Mouse (Mus musculus): Measurements from ENCODE around the gene Samhd1. TPM values are rescaled to one million over a fixed set of nuclear protein-coding genes. Genes with fewer than 3 reads are reported as not detected.

Gene Samhd1
- total RNA-seq, 1 experiment from 2014 or later: 26.4 TPM

DNA sequence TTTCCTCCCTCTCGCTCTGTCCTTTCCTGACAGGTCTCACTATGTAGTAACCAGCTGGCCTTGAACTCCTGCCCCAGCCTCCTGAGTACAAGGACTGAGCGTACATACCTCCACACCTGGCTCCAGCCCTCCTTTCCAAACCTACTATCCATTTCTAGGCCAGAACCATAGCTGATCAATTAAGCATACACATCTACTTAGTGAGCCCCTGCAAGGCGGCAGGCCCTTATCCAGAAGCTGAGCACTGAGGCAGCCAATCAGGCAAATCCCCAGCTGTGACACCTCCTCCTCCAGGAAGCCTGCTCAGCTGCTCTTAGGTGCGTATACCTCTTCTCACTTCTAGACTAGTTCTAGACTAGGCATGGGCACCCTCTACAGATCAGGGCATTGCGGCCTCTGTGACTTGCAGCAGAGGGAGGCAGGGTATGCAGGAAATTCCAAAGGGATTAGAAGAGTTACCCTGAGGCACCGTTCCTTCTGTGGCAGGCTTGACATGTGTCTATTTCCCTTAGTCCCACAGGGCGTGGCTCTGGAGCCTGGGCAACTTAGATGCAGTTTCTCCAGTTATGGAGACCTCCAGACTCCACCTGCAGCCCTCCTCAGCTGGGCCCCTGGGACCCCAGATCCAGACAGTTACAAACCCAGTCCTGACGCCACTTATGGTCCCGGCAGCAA, 62.6 kb downstream of the Samhd1 start:
- DNase-seq: no peak

DNA sequence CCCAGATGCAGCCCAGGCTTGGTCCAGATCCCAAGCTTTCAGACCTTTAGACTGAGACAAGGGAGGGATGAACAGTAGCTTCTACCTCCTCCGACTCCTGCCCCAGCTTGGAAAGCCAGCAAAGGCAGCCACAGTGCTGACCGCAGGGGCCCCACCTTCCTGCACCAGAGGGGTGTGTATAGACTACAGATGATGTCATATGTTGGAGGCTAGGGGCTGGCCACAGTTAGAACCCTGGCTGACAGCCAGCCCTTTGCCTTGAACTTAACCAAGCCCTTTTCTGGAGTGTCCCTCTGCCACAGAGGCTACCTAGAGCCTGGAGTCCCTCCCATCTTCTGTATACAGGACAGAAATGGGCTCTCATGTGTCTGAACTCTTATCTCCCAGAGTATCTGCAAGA, 63.5 kb downstream of the Samhd1 start:
- peak; percentile 89 for DNase-seq

DNA sequence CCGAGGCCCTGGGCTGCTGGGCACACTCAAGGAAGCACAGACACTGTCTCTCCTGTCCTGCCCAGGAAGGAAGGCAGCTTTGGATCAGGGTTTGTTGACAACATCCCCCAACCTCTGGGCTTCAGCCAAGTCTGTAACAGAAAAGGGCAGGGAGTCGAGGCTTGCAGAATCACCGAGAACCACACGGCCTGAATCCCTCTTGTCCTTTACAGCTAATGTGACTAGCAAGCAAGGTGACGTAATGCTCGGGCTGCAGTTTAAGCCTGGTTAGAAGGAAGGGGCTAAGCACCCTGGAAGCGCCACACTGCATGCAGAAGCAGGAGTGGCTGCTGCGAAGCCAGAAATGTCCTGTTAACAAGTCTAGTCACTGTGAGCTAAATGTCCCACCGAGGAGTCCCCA, 64.7 kb downstream of the Samhd1 start:
- peak; percentile 84 for DNase-seq

DNA sequence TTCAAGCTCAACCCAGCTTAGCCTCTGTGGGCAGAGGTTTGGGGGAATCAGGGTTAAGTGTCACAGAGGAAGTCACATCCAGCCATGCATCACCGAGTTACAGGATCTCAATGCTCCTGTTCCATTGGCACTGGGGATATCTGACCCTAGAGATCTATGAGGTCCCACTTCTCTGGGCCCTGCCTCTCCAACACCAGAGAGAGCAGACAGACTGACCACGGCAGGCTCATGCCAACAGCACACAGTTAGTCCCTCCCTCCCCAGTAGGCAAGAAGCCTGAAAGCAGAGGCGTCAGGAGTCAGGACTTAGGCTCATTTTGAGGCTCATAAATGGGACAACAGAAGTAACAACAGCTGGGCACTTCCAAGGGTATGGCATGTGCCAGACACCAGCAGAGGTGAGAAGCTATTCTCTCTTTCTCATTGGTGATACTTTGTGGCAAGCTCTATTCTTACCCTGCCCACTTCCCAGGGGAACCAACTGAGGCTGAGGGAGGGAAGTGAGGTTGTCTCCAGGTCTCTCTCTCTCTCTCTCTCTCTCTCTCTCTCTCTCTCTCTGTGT, 65.2 kb downstream of the Samhd1 start:
- DNase-seq: no peak

DNA sequence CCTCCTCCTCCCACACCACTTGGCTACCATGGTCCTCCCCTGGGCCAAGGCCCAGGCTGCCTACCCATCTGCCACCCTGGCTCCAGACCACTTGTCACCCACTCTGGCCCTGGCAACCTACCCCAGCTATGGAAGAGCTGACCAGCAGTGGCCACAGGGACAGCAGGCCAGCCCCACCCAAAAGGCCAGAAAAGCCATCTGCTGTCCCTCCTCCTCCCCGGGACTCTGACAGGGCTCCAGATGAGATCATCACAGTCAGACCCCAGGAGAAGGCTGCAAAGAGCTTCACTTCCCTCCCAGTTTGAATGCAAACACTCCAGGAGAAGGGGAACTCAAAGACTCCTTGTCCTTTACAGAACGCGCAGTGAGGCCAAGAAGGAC, 65.7 kb downstream of the Samhd1 start:
- DNase-seq: peak; percentile 51

DNA sequence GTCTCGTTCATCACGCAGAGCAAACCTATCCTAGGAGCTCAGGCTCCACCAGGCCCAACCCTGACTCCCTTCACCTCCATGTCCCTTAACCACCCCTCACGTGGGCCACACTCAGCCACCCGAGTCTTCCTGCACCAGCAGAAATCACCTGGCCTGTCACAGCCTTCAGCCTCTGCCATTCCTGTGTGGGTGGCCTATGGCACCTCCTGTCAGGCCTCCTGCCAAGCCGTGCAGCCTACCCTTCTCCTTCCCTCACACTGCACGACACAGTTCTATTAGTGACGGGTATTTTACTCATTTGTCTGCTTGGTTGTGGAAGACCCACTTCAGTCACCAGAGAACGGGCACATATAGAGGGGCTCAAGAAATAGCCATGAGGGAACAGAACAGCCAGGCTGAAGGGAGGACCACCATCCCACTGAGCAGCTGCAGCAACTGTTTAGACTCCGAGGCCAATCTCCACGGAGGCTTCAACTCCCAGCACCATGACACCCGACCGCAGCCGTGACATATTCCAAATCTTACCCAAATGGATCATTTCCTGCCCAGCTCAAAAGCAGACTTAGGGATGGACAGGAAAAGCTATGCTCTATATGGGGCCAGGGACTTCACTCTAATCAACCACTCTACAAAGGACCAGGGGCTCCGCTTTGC, 66.2 kb downstream of the Samhd1 start:
- peak; percentile 33 for DNase-seq

DNA sequence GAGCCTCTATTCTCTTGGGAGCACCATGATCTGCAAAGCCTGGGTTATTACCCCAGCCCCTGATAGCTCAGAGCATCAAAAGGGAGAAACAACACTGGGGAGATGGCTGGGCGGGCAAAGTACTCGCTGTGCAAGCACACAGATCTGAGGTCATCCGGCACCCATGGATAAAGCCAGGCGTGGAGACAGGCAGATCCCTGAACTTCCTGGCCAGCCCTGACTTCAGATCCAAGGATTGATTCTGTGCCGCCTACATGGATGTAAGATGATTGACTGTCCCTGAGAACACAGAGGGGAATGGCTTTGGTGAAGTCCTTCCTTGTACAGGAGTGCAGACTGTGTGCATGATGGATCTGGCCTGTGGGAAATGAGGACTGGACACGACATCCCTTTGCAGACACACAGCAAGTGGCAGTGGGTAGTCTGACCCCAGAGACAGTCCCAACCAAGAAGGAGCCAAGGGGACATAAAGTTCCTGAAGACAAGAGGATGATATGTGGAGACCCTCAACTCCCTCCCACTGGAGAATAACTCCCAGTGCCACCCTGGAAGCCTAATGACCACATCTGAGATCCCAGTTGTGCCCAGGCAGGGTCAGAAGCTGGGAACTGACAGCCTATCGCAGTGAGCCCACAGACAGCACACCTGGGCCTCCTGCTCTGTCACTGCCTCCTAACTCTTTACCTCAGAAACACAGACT, 68.2 kb downstream of the Samhd1 start:
- no peak for DNase-seq

DNA sequence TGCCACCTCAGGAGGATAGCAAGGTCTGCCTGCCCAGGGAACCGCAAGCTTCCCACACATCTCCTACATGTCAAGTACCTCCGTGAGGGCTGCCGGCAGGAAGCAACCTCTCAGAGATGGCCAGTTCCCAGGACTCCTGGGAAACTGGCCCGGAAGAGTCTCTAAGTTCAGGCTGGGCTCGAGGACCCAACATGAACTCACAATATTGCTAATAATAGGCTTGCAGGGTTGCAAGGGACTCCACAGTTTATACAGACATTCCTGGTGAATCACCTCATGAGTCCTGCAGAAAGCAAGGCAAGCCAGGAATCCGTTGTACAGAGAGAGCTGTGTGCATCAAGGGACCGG, 69.2 kb downstream of the Samhd1 start:
- peak; percentile 40 for DNase-seq

DNA sequence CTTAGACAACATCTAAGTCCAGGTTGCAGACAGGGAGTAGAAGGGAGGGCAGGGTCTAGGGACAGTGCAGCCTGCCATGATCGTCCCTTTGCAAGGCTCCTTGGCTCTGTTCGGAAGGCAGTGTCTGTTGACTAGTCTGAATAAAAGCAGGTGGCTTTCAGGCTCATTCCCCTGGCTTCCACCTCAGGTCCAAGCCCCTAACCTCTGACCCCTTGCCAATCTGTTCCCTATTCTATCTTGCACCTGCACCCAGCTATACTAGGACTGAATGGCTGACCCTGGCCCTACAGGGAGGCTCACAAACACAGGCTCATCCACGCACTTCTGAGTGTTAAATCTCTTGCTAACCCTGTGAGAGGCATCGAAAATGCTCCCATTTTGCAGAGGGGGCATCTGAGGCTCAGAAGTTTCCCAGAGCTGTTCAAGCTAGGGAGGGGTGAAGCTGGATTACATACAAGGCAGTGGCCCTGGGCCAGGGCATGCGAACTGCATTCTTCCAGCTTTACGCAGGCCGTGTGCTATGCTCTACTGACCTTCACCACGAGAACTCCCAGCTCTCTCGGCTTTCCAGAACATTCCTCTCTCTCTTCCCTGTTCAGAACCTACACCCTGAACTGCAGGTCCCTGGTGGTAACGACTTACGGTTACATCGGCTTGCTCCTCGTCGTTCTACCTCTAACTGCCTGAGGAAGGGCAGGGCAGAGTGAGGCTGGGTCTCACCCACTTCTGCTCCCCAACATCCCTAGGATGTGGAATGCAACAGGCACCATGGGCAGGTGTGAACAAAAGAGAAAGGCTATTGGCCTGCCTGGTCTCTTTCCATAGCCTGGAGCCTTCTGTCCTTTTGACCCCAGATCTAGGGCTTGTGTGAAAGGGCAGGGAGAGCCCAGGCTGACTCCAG, 69.8 kb downstream of the Samhd1 start:
- peak; percentile 77 for DNase-seq

DNA sequence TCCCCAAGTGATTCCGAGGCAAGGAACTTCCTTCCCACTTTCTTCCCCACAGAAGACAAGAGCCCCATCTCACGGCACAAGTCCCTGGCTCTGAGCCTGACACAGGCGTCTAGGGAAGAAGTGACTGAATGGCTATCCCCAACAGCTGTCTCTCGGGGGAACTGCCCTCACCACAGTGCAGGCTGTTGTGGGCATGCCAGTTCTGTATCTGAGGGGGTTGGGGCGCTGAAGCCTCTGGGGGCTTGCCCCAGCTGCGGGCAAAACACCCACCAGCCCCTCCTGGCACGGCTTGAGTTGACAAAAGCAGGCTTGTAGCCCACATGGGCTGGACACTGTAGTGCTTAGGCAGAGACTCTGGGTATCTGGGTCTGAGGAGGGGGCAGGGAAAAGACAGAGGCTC, 70.9 kb downstream of the Samhd1 start:
- DNase-seq: peak; percentile 33

DNA sequence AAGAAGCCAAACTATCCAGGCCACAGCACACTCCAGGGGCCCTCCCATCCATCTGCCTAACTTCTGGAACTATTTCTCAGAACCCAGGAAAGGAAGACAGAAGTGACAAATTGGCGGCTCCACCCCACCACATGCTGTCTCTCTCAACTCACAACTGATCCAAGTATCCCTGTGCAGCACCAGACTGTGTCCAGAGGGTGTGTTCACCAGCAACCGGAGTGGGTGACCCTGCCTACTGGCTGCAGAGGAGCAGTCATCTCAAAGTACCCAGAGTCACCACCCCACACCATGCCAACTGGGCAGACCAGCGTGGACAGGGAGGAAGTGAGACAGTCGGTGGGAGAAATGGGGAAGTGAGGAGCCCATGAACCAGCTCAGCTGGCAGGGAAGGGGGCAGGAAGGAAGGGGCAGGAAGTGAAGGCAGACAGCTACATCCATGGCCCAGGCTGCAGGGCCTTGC, 71.8 kb downstream of the Samhd1 start:
- peak; percentile 49 for DNase-seq

DNA sequence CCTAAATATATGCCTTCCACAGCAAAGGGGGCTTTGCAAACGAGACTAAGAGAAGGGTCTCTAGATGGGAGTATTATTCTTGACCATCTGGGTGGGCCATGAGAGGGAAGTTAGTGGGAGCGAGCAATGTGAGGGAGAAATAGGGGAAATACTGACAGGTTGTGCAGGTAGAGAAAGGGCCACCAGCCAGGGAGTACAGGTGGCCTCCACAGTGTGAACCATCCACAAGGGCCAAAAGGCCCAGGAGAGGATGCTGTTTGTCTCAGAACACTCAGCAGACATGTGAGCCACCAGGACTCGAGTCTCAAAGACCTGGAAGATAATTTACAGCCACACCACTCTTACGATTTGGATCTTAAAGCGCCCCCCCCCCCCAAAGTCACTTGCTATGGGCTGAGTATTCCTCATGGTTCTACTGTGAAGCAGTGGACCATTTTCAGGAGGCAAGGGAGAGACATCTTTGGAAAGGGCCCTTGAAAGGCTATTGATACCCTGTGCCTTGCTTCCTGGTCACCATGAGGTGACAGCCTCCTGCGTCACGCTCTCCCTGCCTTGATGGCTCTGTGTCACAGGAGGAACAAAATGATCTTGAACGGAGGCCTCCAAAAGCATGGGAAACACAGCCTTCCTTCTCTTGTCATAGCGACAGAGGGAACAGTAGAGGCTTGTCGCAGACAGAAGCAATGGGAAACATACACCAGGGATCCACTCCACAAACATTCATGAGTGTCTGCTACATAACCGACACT, 74.3 kb downstream of the Samhd1 start:
- no peak for DNase-seq

DNA sequence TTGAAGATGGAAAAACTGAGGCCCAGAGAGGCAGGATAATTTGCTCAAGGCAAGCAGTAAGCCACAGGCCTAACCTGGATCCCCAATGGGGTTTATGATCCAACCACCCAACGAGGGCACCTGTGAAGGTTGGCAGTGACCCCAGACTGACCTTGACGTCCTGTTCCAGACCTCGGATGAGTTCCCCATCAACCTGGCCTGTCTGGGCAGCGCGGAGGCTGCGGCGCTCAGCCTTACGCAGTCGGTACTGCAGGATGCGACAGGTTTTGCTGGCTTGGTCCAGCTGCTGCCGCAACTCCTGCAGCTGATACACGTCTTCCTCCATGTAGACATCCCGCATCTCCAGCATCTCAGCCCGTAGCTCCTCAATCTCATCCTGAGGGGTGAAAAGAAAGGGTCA, 75.0 kb downstream of the Samhd1 start:
- DNase-seq: no peak

DNA sequence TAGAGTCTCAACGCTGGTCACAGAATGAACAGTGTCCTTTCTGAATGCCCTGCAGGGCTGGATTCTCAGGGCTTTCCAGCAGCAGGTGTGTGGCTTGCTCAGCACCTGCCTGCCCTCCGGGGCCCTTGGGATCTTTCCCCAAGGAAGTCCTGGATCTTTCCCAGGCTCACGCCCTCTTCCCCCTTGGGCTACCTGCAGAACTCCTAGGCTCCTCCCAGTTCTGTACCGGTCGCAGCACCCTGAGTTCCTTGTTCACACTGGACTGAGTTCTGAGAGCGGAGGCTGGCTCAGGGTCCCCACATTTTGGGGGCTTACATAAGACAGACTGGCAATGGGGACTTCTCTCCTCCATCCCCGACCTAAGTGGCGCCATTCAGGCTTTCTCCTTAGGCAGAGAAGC, 75.9 kb downstream of the Samhd1 start:
- no peak for DNase-seq

DNA sequence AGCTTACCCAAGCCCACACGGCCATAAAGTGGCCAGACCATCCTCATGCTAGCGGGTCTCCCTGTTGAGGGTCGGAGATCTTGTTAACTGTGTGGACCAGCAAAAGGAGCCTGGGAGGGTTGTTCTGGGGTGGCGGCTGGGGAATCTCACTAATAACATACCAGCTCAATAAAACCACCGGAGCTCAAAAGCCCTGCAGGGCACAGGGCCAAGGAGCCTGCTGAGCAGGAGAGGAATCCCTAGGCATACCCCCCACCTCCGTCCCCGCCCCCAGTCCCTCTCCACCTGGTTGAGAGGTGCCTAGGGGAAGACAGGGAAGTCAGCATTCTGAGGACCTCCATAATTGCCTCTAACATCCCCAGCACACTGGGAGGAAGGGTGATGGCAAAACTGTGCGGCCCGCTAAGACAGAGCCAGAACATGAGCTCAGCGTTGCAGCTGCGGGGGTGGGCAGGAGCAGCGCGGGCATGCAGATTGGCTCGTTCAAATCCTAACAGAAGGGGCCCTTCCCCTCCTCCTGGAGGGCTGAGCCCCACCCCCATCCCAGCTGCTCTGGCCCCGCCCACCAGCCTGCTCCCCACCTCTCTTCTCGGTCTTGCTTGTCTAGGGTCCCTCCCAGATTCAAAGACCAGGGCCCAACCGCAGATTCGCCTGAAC, 76.6 kb downstream of the Samhd1 start:
- DNase-seq: peak; percentile 68

DNA sequence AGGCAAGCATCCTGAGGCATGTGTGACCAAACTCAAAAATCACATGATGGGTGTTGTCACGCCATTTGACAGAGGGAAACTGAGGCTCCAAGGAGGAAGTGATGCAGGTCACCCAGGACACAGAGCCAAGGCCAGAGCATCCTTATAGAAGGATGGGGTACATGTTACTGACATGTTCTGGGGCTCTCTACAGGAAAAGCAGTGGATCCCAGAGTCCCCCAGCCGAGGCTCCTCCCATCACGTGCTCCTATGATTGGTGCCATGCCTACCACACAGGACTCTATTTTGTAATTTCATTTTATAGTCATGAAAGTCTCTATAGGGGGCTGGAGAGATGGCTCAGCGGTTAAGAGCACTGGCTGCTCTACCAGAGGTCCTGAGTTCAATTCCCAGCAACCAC, 77.3 kb downstream of the Samhd1 start:
- no peak for DNase-seq

DNA sequence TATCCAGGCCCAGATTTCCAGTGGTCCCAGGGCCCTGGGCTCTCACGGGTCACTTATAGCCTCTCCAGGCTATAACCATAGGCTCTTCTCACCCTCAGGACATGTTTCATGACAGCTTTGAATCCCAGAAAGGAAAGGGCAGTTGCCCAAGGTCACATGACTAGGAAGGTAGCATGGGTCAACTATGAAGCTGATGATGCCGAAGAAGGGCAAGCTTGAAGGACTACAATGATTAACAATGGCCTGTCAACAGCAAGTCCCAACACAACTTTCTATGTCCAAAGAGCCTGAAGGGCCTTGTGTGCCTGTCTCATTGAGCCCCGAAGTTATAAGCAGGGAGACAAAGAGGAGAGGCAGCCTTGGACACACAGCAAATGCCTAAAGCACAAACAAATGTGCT, 77.9 kb downstream of the Samhd1 start:
- peak; percentile 46 for DNase-seq

DNA sequence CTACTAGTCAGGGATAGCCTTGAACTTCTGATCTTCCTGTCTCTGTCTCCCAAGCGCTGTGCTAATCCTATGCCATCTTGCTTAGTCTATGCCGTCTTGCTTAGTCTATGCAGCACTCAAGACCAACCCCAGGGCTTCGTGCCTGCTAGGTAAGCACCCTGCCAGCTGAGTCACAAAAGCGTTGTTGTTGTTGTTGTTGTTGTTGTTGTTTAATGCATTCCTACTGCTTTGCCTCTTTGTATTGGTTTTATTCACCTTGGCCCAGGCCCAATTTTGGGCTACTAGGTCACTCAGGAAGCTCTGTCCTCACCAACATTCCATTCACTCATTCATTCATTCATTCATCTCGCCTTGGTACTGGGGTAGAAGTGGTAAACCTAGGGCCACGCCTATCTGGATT, 79.3 kb downstream of the Samhd1 start:
- no peak for DNase-seq

DNA sequence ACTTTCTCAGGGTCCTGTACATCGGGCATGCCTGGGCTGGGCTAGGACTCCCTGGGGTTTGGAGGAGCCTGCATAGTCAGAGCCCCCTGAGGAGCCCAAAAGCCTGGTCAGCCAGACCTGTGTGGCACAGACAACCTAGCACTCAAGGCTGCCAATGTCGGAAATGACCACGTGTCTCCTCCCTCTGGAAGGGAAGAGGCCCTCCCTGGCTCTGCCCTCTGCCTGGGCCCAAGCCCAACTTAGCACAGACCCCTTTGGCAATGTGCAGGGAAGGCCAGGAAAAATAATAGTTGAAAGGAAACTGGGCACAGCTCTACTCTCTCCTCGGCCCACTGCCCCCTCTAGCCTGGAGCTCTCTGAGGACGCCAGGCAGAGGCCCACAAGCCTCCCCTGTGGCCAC, 80.2 kb downstream of the Samhd1 start:
- DNase-seq: peak; percentile 79

DNA sequence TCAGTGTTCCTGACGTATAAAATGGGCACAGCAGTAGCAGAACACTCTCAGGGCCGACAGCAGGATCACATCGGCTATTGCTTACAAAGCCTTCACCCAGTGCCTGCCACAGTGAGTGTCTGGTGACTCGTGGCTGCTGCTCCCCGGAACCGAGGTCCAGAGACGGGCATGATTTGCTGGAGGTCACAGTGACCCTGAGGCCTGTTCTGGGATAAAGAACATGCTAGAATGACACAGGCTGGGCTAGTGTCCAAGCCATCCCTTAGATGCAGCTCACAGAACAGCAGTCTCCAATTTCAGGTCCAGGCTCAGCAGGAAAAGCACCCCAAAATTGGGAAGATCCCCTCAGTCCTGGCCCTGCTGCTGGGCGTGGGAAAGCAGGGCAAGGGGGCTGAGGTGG, 80.8 kb downstream of the Samhd1 start:
- DNase-seq: peak; percentile 91

DNA sequence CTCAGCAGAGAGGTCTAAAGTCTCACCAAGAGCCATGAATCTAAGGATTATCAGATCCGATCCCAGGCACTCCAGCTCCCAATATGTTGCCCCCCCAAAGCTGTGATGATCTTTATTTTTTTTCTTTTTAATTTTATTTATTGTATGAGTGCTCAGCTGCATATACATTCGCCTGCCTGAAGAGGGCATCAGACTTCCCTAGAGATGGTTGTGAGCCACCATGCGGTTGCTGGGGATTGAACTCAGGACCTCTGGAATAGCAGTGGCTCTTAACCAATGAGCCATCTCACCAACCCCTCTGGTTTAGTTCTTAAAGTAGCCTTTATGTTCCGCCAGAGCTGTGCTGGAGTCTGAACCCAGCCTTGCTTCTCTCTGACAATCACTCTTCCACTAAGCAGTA, 81.3 kb downstream of the Samhd1 start:
- no peak for DNase-seq

Data from adrenal gland, postnatal 14 days (tissue).